Mouse (Mus musculus) mammary gland, adult 2 months (tissue): ENCODE results near the gene Prdm13. TPM values are rescaled to one million over a fixed set of nuclear protein-coding genes. Genes with fewer than 3 reads are reported as not detected.

ENCODE experiments used
- polyA plus RNA-seq: library from polyadenylated mRNA; depleted of rRNA; stranded (reverse); fragments of >200 nt; gene quantifications from 2 replicates; pipeline ENCODE4 v1.2.3, GENCODE M21; 2012; ENCODE audit warnings: low replicate concordance; rRNA removed

Prdm13 gene
- not detected in 2 replicates for polyA plus RNA-seq

GRCm38 (mm10) chr4:21685595-21686091, at the start of gene Prdm13:
Prdm13 (minus strand) TSS chr4:21685963.

GRCm38 (mm10) chr4:21727615-21728165, 41.9 kb upstream of the Prdm13 start, which contains the start of gene Ccnc:
Ccnc (plus strand) TSS chr4:21727701.

Other genes with a start within 250 kb of the Prdm13 start
- gene Ccnc, start 41.7 kb upstream of the Prdm13 start, polyA plus RNA-seq = 2.2 and 4.9 TPM in 2 replicates
- 2.9 and 3.4 TPM in 2 replicates for gene Usp45, start 81.2 kb upstream of the Prdm13 start, polyA plus RNA-seq
- 1.2 and 2.6 TPM in 2 replicates for gene Tstd3, start 81.2 kb upstream of the Prdm13 start, polyA plus RNA-seq
- gene Pnisr, start 161.6 kb upstream of the Prdm13 start, polyA plus RNA-seq = 39.4 and 60.3 TPM in 2 replicates
- gene Coq3, start 193.7 kb upstream of the Prdm13 start, polyA plus RNA-seq = 2.7 and 5.9 TPM in 2 replicates
- 0.69 and 1.1 TPM in 2 replicates for gene Faxc, start 245.4 kb upstream of the Prdm13 start, polyA plus RNA-seq